Mouse (Mus musculus): Measurements from ENCODE around the gene Ggct.

Gene Ggct

DNA sequence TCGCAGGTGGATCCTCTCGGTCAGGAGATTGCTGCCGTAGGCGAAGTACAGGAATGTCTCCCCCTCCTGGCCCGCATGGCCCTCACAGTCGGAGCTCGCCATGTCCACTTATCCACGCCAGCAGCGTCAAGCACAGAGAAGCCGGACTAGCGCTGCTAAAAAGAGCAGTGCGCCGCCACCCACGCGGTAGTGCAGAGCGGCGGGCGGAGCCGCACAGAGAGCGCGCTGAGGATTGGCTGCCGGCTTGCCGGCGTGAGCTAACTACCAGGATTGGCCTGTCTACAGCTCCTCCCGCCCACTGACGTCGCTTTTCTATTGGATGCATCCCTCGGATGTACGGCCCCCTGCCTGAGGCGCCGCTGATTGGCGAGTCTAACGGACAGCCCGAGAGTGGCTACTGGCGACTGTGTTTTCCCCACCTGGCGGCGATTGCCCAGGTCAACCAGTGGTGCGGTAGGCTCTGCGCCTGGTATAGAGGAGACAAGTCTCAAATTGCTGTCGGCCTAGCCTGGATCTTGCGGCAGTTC lies at the start of gene Ggct:
Gene Ggct, minus strand, starts transcription at position 217 of the 527 bp plus-strand sequence.
- peak; percentile 97 for DNase-seq (ENCODE audit: low read depth, low spot score)

DNA sequence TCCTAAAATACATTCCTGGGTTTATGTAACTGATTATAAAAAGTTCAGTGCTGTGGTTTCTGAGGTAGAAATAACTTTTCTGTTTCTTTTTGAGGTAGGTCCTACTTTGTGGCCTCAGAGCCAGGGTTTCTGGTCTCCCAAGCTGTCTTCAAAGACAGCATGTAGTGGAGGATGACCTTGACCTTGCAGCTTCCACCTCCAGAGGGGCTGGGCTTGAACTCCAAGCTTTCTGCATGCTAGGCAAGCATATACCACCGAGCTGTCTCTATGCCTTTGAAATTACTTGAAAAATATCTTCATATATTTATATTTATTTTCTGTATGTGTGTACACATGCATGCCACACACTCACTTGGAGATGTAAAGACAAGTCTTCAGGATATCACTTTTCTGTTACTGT lies 47.3 kb upstream of the Ggct start:
- DNase-seq (ENCODE audit: low read depth, low spot score), result peak; percentile 39

DNA sequence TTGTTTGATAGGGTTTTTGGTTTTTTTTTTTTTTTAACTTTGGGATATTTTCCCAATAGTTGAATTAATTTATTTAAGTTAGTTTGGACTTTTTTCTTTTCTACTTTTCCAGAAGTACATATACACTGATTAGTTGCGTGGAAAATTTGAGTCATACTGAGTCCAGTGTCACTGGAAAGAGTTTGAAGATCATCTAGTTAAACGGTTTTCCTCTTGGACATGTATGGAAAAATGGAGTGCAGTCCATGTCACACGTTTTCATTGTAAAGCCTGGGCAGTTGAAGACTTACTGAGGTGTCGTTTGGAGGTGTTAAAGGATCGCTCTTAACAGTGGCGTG lies 46.7 kb upstream of the Ggct start:
- DNase-seq (ENCODE audit: low read depth, low spot score), result no peak

- peak; percentile 43 for DNase-seq (ENCODE audit: low read depth, low spot score)
These were observed 46.1 kb upstream of the Ggct start for GRCm38 (mm10) chr6:55038671-55039445.

DNA sequence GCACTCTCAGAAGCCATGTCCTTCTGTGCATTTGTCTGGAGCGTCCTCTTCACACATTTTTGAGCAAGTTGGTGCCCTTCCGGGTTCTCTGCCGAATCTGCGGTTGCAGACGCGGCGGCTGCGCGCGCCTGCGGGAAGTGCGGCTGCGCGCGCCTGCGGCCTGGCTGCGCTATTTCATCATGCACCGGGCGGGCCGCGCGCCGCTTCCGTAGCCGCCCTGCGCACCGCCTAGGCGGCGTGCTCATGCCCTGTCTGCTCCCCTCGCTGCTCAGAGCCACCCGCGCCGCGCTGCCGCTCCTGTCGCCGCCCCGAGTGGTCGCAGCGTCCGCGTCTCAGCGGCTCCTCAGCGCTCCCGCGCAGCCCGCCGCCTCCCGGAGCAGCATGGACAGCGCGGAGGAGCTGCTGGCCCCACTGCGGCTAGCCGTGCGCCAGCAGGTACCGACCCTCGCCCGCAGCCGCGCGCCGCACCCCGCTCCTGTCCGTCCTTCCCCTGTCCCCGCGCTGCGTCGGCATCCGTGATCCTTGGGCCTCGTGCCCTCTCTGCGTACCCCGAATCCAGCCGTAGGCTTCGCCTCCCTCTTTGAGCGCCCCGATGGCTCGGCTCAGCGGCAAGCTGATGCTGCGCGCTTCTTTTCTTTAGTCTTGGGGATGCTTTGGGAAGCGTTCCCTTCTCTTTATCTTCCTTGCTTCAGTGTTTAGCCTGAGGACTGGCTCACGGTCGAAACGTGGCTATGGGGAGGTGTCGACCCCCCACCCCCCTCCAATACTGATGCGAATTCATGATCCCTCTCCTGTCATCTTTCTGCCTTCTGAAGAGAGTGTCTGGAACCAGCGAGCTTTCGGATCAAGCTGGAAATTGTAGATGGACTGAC lies 45.3 kb upstream of the Ggct start, which contains the start of gene Gars:
Gene Gars, plus strand, starts transcription at position 209 of the 872 bp plus-strand sequence.
- DNase-seq (ENCODE audit: low read depth, low spot score), result peak; percentile 83

- DNase-seq (ENCODE audit: low read depth, low spot score), result no peak
These were observed 44.0 kb upstream of the Ggct start for GRCm38 (mm10) chr6:55036731-55037130.

DNA sequence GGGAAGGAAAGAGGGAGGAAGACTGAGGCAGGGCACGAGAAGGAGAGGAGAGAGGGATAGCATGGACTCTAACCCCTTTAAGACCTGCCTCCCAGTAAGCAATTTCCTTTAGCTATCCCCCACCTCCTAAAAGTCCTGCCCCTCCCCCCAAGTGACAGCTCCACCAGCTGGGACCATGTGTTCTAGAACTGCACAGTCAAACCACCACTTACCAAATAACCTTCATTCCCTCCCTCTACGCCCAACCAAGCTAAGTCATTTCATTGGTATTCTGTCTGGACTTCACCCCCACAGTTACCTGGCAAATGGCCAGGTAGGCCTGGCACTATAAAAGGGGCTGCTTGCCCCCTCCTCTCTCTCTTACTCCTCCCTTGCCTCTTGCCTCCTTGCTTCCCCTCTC lies 34.9 kb upstream of the Ggct start:
- DNase-seq (ENCODE audit: low read depth, low spot score), result no peak

GRCm38 (mm10) chr6:55021806-55022205 lies 29.1 kb upstream of the Ggct start:
- DNase-seq (ENCODE audit: low read depth, low spot score), result peak; percentile 65

DNA sequence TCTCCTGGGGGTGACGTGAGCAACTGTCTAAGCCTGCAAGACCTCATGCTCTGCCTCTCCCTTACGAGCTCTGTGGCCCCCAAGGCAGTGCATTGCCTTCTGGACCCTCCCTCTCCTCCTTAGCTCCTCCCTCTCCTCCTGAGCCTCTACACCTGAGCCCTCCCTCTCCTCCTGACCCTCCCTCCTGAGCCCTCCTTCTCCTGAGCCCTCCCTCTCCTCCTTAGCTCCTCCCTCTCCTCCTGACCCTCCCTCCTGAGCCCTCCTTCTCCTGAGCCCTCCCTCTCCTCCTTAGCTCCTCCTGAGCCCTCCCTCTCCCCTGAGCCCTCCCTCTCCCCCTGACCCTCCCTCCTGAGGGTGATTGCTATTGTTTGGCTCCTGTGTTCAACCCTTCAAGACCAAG lies 25.7 kb upstream of the Ggct start:
- DNase-seq (ENCODE audit: low read depth, low spot score), result peak; percentile 93

DNA sequence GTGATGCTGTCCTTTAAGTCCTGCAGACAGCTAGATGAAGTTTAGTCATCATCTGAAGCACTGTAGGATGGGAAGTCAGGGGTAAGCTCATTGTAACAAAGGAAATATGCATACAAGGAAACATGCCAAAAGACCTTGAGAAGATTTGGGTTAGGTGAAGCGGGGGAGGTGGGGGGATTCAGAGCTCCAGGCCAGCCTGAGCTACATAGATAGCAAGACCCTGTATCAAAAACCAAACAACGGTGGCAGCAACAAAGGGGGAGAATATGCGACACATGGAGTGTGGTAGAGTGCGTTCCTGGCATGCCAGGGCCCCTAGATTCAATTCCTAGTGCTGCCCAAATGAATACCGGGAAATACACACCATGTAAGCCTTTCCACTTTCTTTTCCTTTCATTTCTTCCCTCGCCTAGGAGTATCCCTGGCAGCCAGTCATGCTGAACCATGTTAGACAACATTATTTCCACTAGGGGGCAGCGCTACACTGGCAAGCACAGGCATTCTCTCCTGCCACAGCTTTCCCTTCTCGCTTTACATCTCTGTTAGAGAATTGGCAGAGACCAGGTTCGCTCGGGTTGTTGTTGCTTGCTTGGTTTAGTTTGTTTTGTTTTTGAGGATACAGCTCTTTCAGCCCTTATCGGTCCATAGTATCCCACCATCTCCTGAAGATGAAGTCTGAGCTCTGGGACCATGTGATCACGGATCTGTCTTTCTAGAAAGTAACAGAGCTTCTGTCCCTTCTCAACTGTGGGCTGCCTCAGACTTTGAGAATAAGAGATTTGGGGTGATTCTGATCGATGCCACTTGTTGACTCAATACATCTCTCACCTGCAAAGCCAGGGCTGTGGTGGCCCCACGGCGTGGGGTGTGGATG lies 24.2 kb upstream of the Ggct start:
- peak; percentile 89 for DNase-seq (ENCODE audit: low read depth, low spot score)

- DNase-seq (ENCODE audit: low read depth, low spot score), result peak; percentile 72
These were observed 23.5 kb upstream of the Ggct start for GRCm38 (mm10) chr6:55016236-55016635.

GRCm38 (mm10) chr6:55014184-55014583 lies 21.4 kb upstream of the Ggct start:
- no peak for DNase-seq (ENCODE audit: low read depth, low spot score)

- DNase-seq (ENCODE audit: low read depth, low spot score), result no peak
These were observed 19.8 kb upstream of the Ggct start for GRCm38 (mm10) chr6:55012516-55012915.

DNA sequence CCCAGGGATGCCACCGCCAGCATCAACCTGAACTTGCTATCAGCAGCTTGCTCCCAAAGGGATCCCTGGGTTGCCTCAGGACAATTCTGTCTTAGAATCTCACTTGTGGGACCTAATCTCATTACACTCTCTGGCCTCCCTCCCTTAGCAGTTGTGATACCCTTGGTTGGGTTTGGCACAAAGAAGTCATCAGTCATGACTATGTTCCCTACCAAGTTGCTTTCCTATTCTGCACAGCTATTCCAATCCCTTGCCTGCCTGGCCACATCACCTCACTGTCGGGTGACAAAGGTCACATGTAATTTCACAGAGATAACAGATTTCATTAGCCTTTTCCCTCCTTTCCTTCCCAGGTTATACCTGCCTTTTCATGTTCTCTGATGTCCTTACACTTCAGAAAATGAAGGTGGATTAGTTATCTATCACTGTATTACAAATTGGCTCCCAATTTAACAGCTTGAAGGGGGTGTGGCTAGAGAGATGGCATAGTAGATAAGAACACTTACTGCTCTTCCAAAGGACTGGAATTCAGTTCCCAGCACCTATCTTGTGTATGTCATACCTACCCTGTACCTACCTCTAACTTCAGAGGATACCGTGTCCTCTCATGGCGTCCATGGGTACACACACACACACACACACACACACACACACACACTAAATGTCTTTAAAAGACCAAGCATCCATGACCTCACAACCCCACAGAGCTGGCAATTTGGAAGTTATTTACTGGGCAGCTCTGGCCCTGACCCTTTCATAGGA lies 17.8 kb upstream of the Ggct start:
- DNase-seq (ENCODE audit: low read depth, low spot score), result no peak

- DNase-seq (ENCODE audit: low read depth, low spot score), result peak; percentile 57
These were observed 16.9 kb upstream of the Ggct start for GRCm38 (mm10) chr6:55009391-55010230.

GRCm38 (mm10) chr6:55008401-55008800 lies 15.7 kb upstream of the Ggct start:
- no peak for DNase-seq (ENCODE audit: low read depth, low spot score)

DNA sequence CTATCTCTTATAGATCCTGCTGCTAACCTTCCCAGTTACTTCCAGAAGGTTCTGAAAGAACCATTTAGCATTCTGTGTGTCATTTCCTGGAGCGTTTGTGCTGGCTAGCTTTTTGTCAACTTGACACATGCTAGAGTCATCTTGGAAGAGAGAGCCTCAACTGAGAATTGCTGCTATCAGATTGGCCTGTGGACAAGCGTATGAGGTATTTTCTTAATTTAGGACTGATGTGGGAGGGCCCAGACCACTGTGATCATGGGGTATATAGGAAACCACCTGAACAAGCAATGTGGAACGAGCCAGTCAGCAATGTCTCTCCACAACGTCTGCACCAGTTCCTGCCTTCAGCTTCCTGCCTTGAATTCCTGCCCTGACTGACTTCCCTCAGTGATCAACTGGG lies 10.8 kb upstream of the Ggct start:
- no peak for DNase-seq (ENCODE audit: low read depth, low spot score)

GRCm38 (mm10) chr6:55002438-55002837 lies 9.7 kb upstream of the Ggct start:
- DNase-seq (ENCODE audit: low read depth, low spot score), result no peak

DNA sequence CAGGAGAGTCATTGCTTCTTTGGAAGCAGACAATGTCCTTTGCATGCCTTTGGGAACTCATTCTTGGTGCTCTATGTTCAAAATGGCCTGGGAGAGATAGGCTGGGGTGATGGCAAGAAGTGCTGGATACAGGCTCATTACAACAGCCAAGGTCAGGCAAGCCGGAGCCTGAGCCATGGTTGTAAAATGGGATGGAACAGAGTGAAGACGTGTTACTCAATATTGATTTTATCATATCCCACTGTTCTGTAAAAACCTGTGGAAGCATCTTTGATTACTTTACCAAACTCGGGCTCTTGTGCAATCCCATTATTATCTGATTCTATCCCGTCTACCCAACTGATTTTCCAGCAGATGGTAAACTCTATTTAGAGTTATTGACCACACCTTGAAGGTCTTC lies 8.6 kb upstream of the Ggct start:
- no peak for DNase-seq (ENCODE audit: low read depth, low spot score)

GRCm38 (mm10) chr6:54997726-54998125 lies 5.0 kb upstream of the Ggct start:
- DNase-seq (ENCODE audit: low read depth, low spot score), result no peak
